Mouse (Mus musculus) thymus, postnatal 14 days (tissue): ENCODE measurements around the gene Ifna2.

Experiments used
- DNase-seq: peaks from one replicate; pipeline ENCODE4 v3.0.0; 2021

Gene Ifna2

DNA sequence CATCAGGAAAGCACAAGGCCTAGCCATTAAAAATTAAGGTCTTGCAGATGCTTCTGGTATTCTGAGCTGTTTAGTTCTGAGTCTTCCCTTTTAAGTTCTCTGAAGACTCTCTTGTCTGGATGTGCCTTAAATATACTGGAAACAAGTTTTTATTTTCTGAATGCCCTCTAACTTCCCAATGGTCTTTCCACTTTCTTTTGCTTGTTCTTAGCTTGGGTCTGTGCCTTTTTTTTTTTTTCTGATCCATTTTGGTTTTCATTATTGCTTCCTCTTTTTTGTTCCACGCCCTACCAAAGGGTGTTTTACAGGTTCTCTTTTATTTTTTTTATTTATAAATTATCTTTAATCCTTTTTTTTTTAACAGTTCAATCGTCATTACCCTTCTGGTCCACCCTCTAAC, 39.4 kb downstream of the Ifna2 start, which contains the start of gene Ifna13:
TSS of gene Ifna13 (minus strand) at position 101 of the 400 bp plus-strand sequence.
- no peak for DNase-seq

DNA sequence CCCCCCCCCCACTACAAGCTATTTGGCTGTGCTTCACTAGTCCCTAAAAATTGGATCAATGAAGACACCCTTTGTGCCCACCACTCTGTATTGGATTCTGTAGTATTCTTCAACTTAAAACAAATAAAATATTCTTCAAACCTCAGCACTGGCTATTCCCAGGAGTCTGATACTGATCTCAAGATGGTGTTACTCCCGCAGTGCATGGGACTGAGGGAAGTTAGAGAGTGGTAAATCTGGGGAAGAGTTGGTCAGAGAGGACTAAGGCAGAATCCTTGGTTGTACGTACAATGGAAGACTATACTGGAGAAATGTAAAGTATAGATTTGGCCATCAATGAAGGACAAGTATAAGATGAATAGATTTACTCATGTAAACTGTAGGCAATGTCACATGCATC, 41.2 kb downstream of the Ifna2 start:
- no peak for DNase-seq

DNA sequence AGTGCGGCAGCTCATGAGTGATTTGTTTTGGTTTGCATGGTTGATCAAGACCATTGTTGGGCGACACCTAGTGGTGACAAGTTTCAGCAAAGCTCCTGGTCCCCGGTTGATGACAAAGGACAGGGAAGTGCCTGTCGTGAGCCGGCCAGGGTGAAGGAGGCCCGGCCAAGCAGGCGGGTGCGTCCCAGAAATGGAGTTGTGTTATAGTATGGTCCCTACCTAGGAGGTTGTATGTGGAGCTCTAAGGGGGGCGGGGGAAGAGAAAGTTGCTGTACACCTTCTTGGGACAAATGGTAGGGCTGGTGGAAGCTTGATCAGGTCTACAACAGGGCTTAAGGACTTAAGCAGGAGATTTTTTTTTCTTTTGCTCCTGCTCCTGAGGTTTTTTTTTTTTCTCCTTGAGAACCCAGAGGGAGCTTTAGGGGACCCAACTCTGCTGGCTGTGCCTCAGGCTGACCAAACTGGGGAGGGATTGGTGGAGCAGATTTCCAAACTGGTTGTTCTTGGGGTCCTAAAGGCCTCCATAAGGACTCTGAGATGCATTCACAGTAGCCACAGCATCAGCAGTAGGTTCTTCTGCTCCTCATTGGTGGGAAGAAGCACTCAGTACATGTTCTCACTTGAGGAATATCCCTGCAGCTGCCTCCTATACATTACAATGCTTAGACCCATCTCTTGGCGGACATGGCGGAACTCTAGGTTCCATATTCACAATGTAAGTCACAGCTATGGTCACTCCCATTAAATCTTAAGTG, 42.5 kb downstream of the Ifna2 start:
- peak; percentile 91 for DNase-seq

DNA sequence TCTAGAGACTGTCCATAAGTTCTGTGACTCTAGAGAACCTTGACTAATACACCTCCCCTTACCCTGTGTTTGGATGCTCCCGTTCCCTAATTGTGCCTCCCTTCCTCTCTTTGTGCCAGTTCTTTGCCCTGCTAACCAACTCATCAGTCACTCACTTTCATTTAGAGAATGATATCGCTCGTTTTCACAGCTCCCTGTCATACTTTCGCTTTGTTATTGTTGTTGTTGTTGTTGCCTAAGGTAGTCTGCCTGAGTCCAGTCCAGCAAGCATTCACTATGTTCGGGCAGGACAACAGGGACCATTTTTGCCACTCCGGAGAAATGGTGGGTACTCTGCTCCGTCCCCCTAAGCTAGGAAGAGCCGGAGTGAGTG, 43.0 kb downstream of the Ifna2 start:
- DNase-seq: no peak

DNA sequence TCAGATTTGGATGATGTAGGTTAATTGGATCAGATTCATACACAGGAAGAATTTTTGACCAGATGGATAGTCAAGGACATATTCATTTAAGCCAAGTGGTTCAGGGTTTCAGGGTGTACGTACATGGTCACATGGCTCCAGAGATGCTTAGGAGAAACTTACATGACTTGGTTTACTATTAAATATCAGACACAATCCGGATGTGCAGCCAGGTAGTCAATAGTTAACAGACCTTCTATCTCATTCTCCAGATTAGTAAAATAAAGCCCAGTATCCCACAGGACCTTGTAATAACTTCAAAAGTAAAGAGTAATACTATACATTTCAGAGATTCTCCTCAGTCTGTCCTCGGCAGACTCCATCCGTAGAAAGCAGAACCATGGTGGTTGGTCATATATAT, 49.4 kb downstream of the Ifna2 start, which contains the start of gene C87499:
TSS of gene C87499 (minus strand) at position 101 of the 400 bp plus-strand sequence.
- DNase-seq: no peak
